Mouse (Mus musculus): ENCODE measurements around the gene Pcca. TPM values are rescaled to one million over a fixed set of nuclear protein-coding genes. Genes with fewer than 3 reads are reported as not detected.
"Not testable (repeated sequence)": the region's sequence is repeated elsewhere in the genome, so short reads cannot be mapped to it uniquely, and the experiment has no call there.

Pcca gene
- polyA plus RNA-seq, 1 experiment from 2014 or later: 35.8 TPM

DNA sequence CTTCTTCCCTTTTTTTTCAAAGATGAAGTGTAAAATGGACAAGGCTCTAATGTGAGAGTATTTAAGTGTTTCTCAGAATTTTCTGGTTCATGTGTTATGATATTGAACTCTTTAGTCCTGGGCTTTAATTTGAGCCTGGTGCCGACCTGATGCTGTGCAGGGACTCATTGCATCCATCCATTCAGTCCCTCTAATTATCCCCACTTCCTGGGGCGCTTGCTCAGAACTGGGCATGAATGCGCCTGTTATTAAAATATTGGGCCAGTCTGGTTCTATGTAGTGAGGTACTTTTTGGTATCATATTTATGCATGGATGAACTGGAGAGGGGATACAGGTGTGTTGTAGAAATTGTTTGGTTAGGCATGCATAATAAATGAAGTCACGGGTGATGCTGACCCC lies 47.9 kb downstream of the Pcca start:
- Histone ChIP-seq H3K4me1 (peaks cover 25% of the 10 kb centered on the region), H3K27me3 (ENCODE audit: low read depth, poor library complexity, severe bottlenecking) (no peaks in the 10 kb centered on the region), H3K27ac (no peak overlapping the region), H3K4me3 (no peak overlapping the region), H3K9me3 (replicated peaks) (no peaks in the 10 kb centered on the region), H3K36me3 (peaks cover 10% of the 10 kb centered on the region)
- DNase-seq (ENCODE audit: low spot score): no peak
- 70% methylated on average over 4 of the region's 4 CpGs for WGBS

DNA sequence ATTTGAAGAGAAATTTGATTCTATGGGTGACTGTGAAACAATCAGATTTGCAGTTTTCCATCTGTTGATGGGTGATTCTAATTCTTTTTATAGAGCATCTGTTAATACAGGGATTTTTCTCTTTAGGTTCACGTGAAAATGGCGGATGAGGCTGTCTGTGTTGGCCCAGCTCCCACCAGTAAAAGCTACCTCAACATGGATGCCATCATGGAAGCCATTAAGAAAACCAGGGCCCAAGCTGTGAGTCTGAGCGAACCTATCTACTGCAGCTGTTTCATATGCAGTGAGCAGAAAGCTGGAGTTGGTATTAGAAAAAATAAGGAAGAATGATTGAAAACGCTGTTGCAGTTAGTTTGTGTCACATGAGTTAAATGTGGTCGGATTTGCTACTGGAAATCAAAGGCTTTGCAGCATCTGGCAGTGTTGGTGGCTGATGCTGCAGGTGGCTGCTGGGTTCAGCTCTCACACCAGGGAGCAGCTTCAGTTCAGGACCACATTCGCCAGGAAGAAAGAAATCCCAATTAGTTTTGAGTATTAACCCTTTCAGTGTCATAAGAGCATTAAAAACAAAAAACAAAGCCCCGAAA lies 48.5 kb downstream of the Pcca start:
- no peaks in the 10 kb centered on the region for H3K27me3 ChIP-seq (ENCODE audit: low read depth, poor library complexity, severe bottlenecking)
- WGBS: 62% methylated on average over 7 of the region's 7 CpGs
- peaks cover 25% of the 10 kb centered on the region for H3K4me1 ChIP-seq
- H3K9me3 ChIP-seq (replicated peaks): no peaks in the 10 kb centered on the region
- H3K4me3 ChIP-seq: no peak overlapping the region
- H3K27ac ChIP-seq: no peak overlapping the region
- H3K36me3 ChIP-seq: peaks cover 8% of the 10 kb centered on the region
- no peak for DNase-seq (ENCODE audit: low spot score)

- H3K27me3 ChIP-seq (ENCODE audit: low read depth, poor library complexity, severe bottlenecking); H3K9me3 ChIP-seq (replicated peaks): not testable (repeated sequence)
- 93% methylated on average over 2 of the region's 2 CpGs for WGBS
Measured at GRCm38 (mm10) chr14:122584087-122584486, 50.0 kb downstream of the Pcca start.

GRCm38 (mm10) chr14:122586942-122587341 lies 52.8 kb downstream of the Pcca start:
- no peak for DNase-seq (ENCODE audit: low spot score)
- no peak overlapping the region for H3K4me3 ChIP-seq
- H3K27ac ChIP-seq: no peak overlapping the region
- H3K36me3 ChIP-seq: 0 out of 2 replicates have a peak, but pooled peaks cover 4% of the 10 kb centered on the region
- H3K4me1 ChIP-seq: peaks cover 14% of the 10 kb centered on the region
- 90% methylated on average over 4 of the region's 4 CpGs for WGBS
- no peaks in the 10 kb centered on the region for H3K9me3 ChIP-seq (replicated peaks)
- no peaks in the 10 kb centered on the region for H3K27me3 ChIP-seq (ENCODE audit: low read depth, poor library complexity, severe bottlenecking)

More at GRCm38 (mm10) chr14:122584087-122584486, 50.0 kb downstream of the Pcca start:
- not testable (repeated sequence) for DNase-seq (ENCODE audit: low spot score); H3K36me3 ChIP-seq; H3K4me3 ChIP-seq; H3K27ac ChIP-seq
- peaks cover 25% of the 10 kb centered on the region for H3K4me1 ChIP-seq

GRCm38 (mm10) chr14:122597534-122597933 lies 63.4 kb downstream of the Pcca start:
- H3K36me3 ChIP-seq: no peaks in the 10 kb centered on the region
- no peak overlapping the region for H3K4me3 ChIP-seq
- 91% methylated on average over 5 of the region's 5 CpGs for WGBS
- peaks cover 30% of the 10 kb centered on the region for H3K4me1 ChIP-seq
- no peak for DNase-seq (ENCODE audit: low spot score)
- H3K9me3 ChIP-seq (replicated peaks): no peaks in the 10 kb centered on the region
- H3K27ac ChIP-seq: no peak overlapping the region
- no peaks in the 10 kb centered on the region for H3K27me3 ChIP-seq (ENCODE audit: low read depth, poor library complexity, severe bottlenecking)

DNA sequence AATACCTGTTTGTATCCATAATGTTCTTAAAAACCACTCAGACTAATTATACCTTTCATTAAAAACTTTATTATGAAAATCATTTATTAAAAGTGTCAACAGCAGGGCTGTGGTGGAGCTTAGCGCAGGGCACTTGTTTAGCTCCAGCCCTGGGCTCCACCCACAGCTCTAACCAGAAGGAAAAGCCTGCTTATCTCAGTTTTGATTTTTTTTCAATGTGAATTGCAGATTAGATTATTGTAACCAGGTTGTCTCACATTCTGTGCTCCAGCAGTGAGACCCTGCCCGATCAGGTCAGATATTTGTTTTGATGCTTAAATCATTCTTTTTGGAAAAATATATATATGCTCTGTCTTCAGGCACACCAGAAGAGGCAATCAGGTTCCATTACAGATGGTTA lies 64.7 kb downstream of the Pcca start:
- H3K27ac ChIP-seq: no peak overlapping the region
- WGBS: 86% methylated on average over 2 of the region's 2 CpGs
- H3K4me1 ChIP-seq: peaks cover 39% of the 10 kb centered on the region
- no peaks in the 10 kb centered on the region for H3K9me3 ChIP-seq (replicated peaks)
- no peak for DNase-seq (ENCODE audit: low spot score)
- no peak overlapping the region for H3K4me3 ChIP-seq
- H3K36me3 ChIP-seq: no peaks in the 10 kb centered on the region
- H3K27me3 ChIP-seq (ENCODE audit: low read depth, poor library complexity, severe bottlenecking): no peaks in the 10 kb centered on the region

- Histone ChIP-seq H3K9me3 (replicated peaks) (no peaks in the 10 kb centered on the region), H3K27me3 (ENCODE audit: low read depth, poor library complexity, severe bottlenecking) (no peaks in the 10 kb centered on the region), H3K36me3 (no peaks in the 10 kb centered on the region), H3K27ac (peak overlapping the region; percentile 74), H3K4me3 (no peak overlapping the region), H3K4me1 (peaks cover 39% of the 10 kb centered on the region)
- WGBS: 51% methylated on average over 9 of the region's 9 CpGs
- DNase-seq (ENCODE audit: low spot score): peak; percentile 45
Measured at GRCm38 (mm10) chr14:122599839-122600238, 65.7 kb downstream of the Pcca start.

GRCm38 (mm10) chr14:122602701-122603100 lies 68.6 kb downstream of the Pcca start:
- Histone ChIP-seq H3K27ac (no peak overlapping the region), H3K27me3 (ENCODE audit: low read depth, poor library complexity, severe bottlenecking) (no peaks in the 10 kb centered on the region), H3K4me3 (no peak overlapping the region), H3K9me3 (replicated peaks) (no peaks in the 10 kb centered on the region), H3K36me3 (no peaks in the 10 kb centered on the region), H3K4me1 (peaks cover 51% of the 10 kb centered on the region)
- 63% methylated on average over 2 of the region's 2 CpGs for WGBS
- no peak for DNase-seq (ENCODE audit: low spot score)

DNA sequence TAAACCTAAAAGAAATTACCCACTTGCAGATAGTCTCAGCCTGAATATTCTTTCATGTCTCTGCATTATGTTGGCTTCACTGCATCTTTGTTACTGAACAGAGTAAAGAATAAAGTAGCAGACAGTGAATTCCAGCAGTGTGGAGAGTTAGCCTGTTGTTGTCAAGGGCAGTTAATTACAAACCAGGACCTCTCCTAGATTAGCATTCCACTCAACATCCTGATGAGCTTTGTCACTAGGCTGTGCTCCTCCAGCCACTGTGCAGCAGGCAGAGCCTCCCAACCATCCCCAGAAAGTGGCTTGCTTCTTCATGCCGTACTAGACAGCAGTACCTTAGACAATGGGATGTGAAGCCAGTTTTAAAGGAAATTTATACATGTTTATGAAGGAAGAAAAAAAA lies 72.4 kb downstream of the Pcca start:
- no peak overlapping the region for H3K27ac ChIP-seq
- DNase-seq (ENCODE audit: low spot score): no peak
- no peaks in the 10 kb centered on the region for H3K9me3 ChIP-seq (replicated peaks)
- 89% methylated on average over 1 of the region's 1 CpGs for WGBS
- H3K4me3 ChIP-seq: no peak overlapping the region
- peaks cover 30% of the 10 kb centered on the region for H3K4me1 ChIP-seq
- H3K27me3 ChIP-seq (ENCODE audit: low read depth, poor library complexity, severe bottlenecking): no peaks in the 10 kb centered on the region
- H3K36me3 ChIP-seq: no peaks in the 10 kb centered on the region

GRCm38 (mm10) chr14:122607456-122607855 lies 73.3 kb downstream of the Pcca start:
- H3K36me3 ChIP-seq: no peaks in the 10 kb centered on the region
- 44% methylated on average over 4 of the region's 4 CpGs for WGBS
- no peak overlapping the region for H3K4me3 ChIP-seq
- no peaks in the 10 kb centered on the region for H3K27me3 ChIP-seq (ENCODE audit: low read depth, poor library complexity, severe bottlenecking)
- H3K27ac ChIP-seq: no peak overlapping the region
- no peak for DNase-seq (ENCODE audit: low spot score)
- peaks cover 24% of the 10 kb centered on the region for H3K4me1 ChIP-seq
- no peaks in the 10 kb centered on the region for H3K9me3 ChIP-seq (replicated peaks)

GRCm38 (mm10) chr14:122608323-122608722 lies 74.2 kb downstream of the Pcca start:
- DNase-seq (ENCODE audit: low spot score): no peak
- 89% methylated on average over 2 of the region's 2 CpGs for WGBS
- Histone ChIP-seq H3K4me1 (peaks cover 17% of the 10 kb centered on the region), H3K36me3 (no peaks in the 10 kb centered on the region), H3K27ac (no peak overlapping the region), H3K4me3 (no peak overlapping the region), H3K9me3 (replicated peaks) (no peaks in the 10 kb centered on the region), H3K27me3 (ENCODE audit: low read depth, poor library complexity, severe bottlenecking) (no peaks in the 10 kb centered on the region)

GRCm38 (mm10) chr14:122611035-122611434 lies 76.9 kb downstream of the Pcca start:
- DNase-seq (ENCODE audit: low spot score): no peak
- Histone ChIP-seq H3K9me3 (replicated peaks) (no peaks in the 10 kb centered on the region), H3K36me3 (no peaks in the 10 kb centered on the region), H3K4me1 (peaks cover 15% of the 10 kb centered on the region), H3K27ac (no peak overlapping the region), H3K27me3 (ENCODE audit: low read depth, poor library complexity, severe bottlenecking) (no peaks in the 10 kb centered on the region), H3K4me3 (no peak overlapping the region)
- WGBS: 83% methylated on average over 4 of the region's 4 CpGs

DNA sequence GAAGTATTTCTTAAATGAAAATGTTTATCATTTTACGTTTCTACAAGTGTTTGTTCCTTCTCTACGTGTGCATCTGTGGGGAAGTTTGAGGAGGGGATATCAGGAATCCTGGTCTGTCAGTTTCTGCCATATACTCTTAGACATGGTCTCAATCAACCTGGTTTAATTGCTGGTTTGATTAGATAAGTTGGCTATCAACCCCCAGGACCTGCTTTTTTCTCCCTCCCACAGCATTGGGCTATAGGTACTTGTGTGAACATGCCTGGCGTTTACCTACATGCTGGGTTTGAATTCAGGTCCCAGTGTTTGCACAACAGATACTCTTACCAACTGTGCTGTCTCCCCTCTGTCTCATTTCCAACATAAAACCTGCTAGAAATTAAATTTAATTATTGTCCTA lies 78.2 kb downstream of the Pcca start:
- Histone ChIP-seq H3K27ac (no peak overlapping the region), H3K9me3 (replicated peaks) (no peaks in the 10 kb centered on the region), H3K4me1 (peaks cover 6% of the 10 kb centered on the region), H3K4me3 (no peak overlapping the region), H3K27me3 (ENCODE audit: low read depth, poor library complexity, severe bottlenecking) (no peaks in the 10 kb centered on the region), H3K36me3 (no peaks in the 10 kb centered on the region)
- 93% methylated on average over 3 of the region's 3 CpGs for WGBS
- no peak for DNase-seq (ENCODE audit: low spot score)

DNA sequence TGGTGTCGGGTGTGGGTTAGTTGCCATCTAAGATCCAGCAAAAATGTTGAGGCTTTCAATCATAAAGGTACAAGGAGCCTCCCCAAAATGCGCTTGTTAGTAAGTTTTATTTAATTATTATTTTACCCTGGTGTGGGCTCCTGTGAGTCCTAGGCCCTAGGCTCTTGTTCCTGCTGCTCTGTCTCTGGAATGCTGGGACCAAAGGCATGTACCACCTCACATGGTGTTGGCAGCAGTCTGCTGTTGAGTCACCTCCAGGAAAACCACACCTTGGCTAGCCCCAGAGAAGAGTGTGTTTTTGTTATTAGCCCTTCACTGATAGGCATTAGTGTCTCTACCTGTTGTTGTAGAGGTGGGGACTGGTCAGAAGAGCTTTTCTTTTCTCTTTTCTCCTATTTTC lies 83.5 kb downstream of the Pcca start:
- no peaks in the 10 kb centered on the region for H3K9me3 ChIP-seq (replicated peaks)
- no peaks in the 10 kb centered on the region; the same call in 1 of the 2 replicates for H3K4me1 ChIP-seq
- DNase-seq (ENCODE audit: low spot score): no peak
- H3K4me3 ChIP-seq: no peak overlapping the region
- WGBS: 90% methylated on average over 2 of the region's 2 CpGs
- H3K27me3 ChIP-seq (ENCODE audit: low read depth, poor library complexity, severe bottlenecking): no peaks in the 10 kb centered on the region
- H3K36me3 ChIP-seq: no peaks in the 10 kb centered on the region
- no peak overlapping the region for H3K27ac ChIP-seq

Data from limb, embryonic 10.5 days (tissue).